Mouse (Mus musculus): Measurements from ENCODE around the gene 2900026A02Rik.

GRCm38 (mm10) chr5:113119861-113120465 lies 101.1 kb downstream of the 2900026A02Rik start:
- TF ChIP-seq POLR2A (IDR thresholded peaks at IDR 0.05; ENCODE audit: insufficient read depth, low read depth, low read length) (no peak), CTCF (IDR thresholded peaks at IDR 0.05) (no peak), EP300 (IDR thresholded peaks at IDR 0.05; ENCODE audit: insufficient read depth, low read depth, low read length) (no peak)

Measured in heart, adult 2 months (tissue).